Mouse (Mus musculus) heart, adult 2 months (tissue): ENCODE data around the gene Lin52.

Source experiments
- CTCF ChIP-seq: fragments of 200-600 bp; IDR thresholded peaks from 2 replicates; pipeline ENCODE4 v1.8.1; 2022; ENCODE audit warnings: antibody characterized with exemption, mild to moderate bottlenecking, moderate library complexity
- POLR2A ChIP-seq: fragments of 200-500 bp; IDR thresholded peaks from 2 replicates; pipeline ENCODE4 v1.6.1; 2011; ENCODE audit warnings: mild to moderate bottlenecking, low read depth, low read length, control low read depth; ENCODE audit not compliant: insufficient read depth

DNA sequence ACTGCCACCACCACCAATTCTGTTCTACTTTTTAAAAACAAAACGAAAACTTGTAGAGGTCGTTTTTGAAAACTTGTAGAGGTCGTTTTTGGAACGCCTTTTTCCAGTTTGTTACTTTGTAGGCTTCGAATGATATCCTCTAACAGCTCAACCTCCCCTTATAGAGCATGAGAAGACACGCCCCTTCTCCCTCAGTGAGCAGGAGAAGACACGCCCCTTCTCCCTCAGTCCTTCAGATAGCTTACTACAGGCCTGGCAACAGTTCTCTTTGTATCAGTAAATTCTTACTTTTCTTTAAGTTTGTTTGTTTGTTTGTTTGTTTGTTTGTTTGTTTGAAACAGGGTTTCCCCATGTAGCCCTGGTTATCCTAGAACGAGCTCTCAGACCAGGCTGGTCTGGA is 104.0 kb downstream of the Lin52 start:
- TF ChIP-seq CTCF: no peak
- no peak for TF ChIP-seq POLR2A
